Comparison of ENCODE assay signal across 25 mouse cellular contexts in genomic region chr10:40666943-40667342, GRCm38 (mm10). TPM values are rescaled to one million over a fixed set of nuclear protein-coding genes. Genes with fewer than 3 reads are reported as not detected.
A peak's percentile ranks its signal among the peaks of the same experiment; 100 is the strongest.
DNase-seq lines count a peak whose midpoint lies in the region; ATAC-seq lines count a peak whose summit lies in the region.
"Had no signal": no experiment of that assay in that cellular context is flagged by ENCODE, and none has a peak within 500 bp of the region (broad histone marks: within the 10 kb centered on the region; RNA-seq: fewer than 3 reads in every experiment).

No protein-coding gene starts in this region.

- 80% methylated on average over 1 of the region's 1 CpGs for WGBS in forebrain, embryonic 11.5 days
- WGBS in forebrain, embryonic 16.5 days = 78% methylated on average over 1 of the region's 1 CpGs

- H3K4me1 ChIP-seq in forebrain, embryonic 11.5 days (replicated peaks; ENCODE audit: control insufficient read depth, insufficient read depth, low read length) = no peaks in the 10 kb centered on the region
- H3K4me1 ChIP-seq in forebrain, embryonic 16.5 days (replicated peaks; ENCODE audit: control insufficient read depth, insufficient read depth, low read length) = no peaks in the 10 kb centered on the region
- H3K4me1 ChIP-seq: embryonic facial prominence, embryonic 13.5 days; embryonic facial prominence, embryonic 15.5 days; forebrain, embryonic 10.5 days; forebrain, embryonic 13.5 days; forebrain, embryonic 15.5 days had no signal

- H3K27ac ChIP-seq in forebrain, embryonic 11.5 days (ENCODE audit: low read depth, low read length) = no peak overlapping the region
- H3K27ac ChIP-seq in forebrain, embryonic 16.5 days (ENCODE audit: low read length) = no peak overlapping the region
- H3K27ac ChIP-seq: embryonic facial prominence, embryonic 13.5 days; embryonic facial prominence, embryonic 15.5 days; forebrain, embryonic 10.5 days; forebrain, embryonic 13.5 days; forebrain, embryonic 15.5 days had no signal

- no peak overlapping the region for H3K4me2 ChIP-seq in forebrain, embryonic 11.5 days (ENCODE audit: low read depth, low read length, severe bottlenecking)
- no peak overlapping the region for H3K4me2 ChIP-seq in forebrain, embryonic 16.5 days (ENCODE audit: low read length)
- H3K4me2 ChIP-seq: embryonic facial prominence, embryonic 13.5 days; embryonic facial prominence, embryonic 15.5 days; forebrain, embryonic 13.5 days; forebrain, embryonic 15.5 days had no signal

- no peaks in the 10 kb centered on the region for H3K9me3 ChIP-seq in forebrain, embryonic 11.5 days (ENCODE audit: control insufficient read depth, low read length)
- no peaks in the 10 kb centered on the region for H3K9me3 ChIP-seq in forebrain, embryonic 16.5 days (ENCODE audit: control insufficient read depth, low read length)
- H3K9me3 ChIP-seq: embryonic facial prominence, embryonic 13.5 days; embryonic facial prominence, embryonic 15.5 days; forebrain, embryonic 10.5 days; forebrain, embryonic 13.5 days; forebrain, embryonic 15.5 days had no signal

- H3K27me3 ChIP-seq in forebrain, embryonic 11.5 days (ENCODE audit: control insufficient read depth, insufficient read depth, low read length) = no peaks in the 10 kb centered on the region
- no peaks in the 10 kb centered on the region for H3K27me3 ChIP-seq in forebrain, embryonic 16.5 days (replicated peaks; ENCODE audit: control insufficient read depth, insufficient read depth, low read length)
- H3K27me3 ChIP-seq: embryonic facial prominence, embryonic 13.5 days; embryonic facial prominence, embryonic 15.5 days; forebrain, embryonic 13.5 days; forebrain, embryonic 15.5 days had no signal

- peak; percentile 6 for DNase-seq in forebrain, embryonic 11.5 days (ENCODE audit: low spot score)
- DNase-seq in heart, adult 11 months = peak; percentile 22
- no peak for DNase-seq in heart, adult 18-20 months
- DNase-seq: adrenal gland, adult 2 months; adrenal gland, postnatal 10 days; adrenal gland, postnatal 25 days; B cell, adult 2 months; cerebellum, adult 11 months; cerebellum, adult 18-20 months; cerebellum, adult 8-10 months; cerebellum, adult 9-11 months; cerebellum, postnatal 14 days; cerebellum, postnatal 36 days; embryo, embryonic 11 days had no signal

- no peak overlapping the region for H3K4me3 ChIP-seq in forebrain, embryonic 11.5 days (ENCODE audit: low read depth, low read length)
- H3K4me3 ChIP-seq in forebrain, embryonic 16.5 days (replicated peaks; ENCODE audit: low read length) = no peak overlapping the region
- H3K4me3 ChIP-seq: embryonic facial prominence, embryonic 13.5 days; embryonic facial prominence, embryonic 15.5 days; erythroblast, embryonic 14.5 days; forebrain, embryonic 10.5 days; forebrain, embryonic 13.5 days; forebrain, embryonic 15.5 days had no signal

- no peak overlapping the region for H3K9ac ChIP-seq in forebrain, embryonic 11.5 days (ENCODE audit: low read length)
- H3K9ac ChIP-seq in forebrain, embryonic 16.5 days (replicated peaks; ENCODE audit: low read depth, low read length) = no peak overlapping the region
- H3K9ac ChIP-seq: embryonic facial prominence, embryonic 13.5 days; embryonic facial prominence, embryonic 15.5 days; forebrain, embryonic 13.5 days; forebrain, embryonic 15.5 days had no signal

- H3K36me3 ChIP-seq in forebrain, embryonic 11.5 days (ENCODE audit: control insufficient read depth, insufficient read depth, low read length) = no peaks in the 10 kb centered on the region
- H3K36me3 ChIP-seq in forebrain, embryonic 16.5 days (ENCODE audit: control insufficient read depth, insufficient read depth) = no peaks in the 10 kb centered on the region
- H3K36me3 ChIP-seq: embryonic facial prominence, embryonic 13.5 days; embryonic facial prominence, embryonic 15.5 days; forebrain, embryonic 10.5 days; forebrain, embryonic 15.5 days had no signal

- no peak for ATAC-seq in forebrain, embryonic 11.5 days (replicated peaks; ENCODE audit: low FRiP score)
- ATAC-seq in forebrain, embryonic 16.5 days = no peak
- no peak for ATAC-seq in inflammation-experienced regulatory T-cells, adult 6 months
- ATAC-seq: forebrain, embryonic 13.5 days; forebrain, embryonic 15.5 days had no signal

RNA-seq across cellular contexts. Expression of gene Mettl24, which starts 16.1 kb away (rescaled TPM):
- 0.52 and 1.2 TPM in 2 replicates for polyA plus RNA-seq in forebrain, embryonic 11.5 days (2014; fragmentation: Nextera tagmentation; extraction: Ambion mirVana)
- 0.27 and 0.47 TPM in 2 replicates for polyA plus RNA-seq in forebrain, embryonic 16.5 days (2015; fragmentation: Nextera tagmentation; extraction: Ambion mirVana)
- total RNA-seq in heart, adult 18-20 months (2021) = 1 to 10 TPM; 1.3 to 1.6 TPM
- polyA plus RNA-seq in inflammation-experienced regulatory T-cells, adult 6 months (2017; shearing (Covaris generic)) = not detected
- total RNA-seq: common myeloid progenitor, adult 5-6 weeks; MEL had no signal
- polyA plus RNA-seq: erythroblast, embryonic 14.5 days had no signal

RNA-seq across cellular contexts. Expression of gene Ddo, which starts 37.1 kb away (rescaled TPM):
- polyA plus RNA-seq in forebrain, embryonic 11.5 days (2014; fragmentation: Nextera tagmentation; extraction: Ambion mirVana) = 0.09 and 0.15 TPM in 2 replicates
- 0.48 and 0.71 TPM in 2 replicates for polyA plus RNA-seq in forebrain, embryonic 16.5 days (2015; fragmentation: Nextera tagmentation; extraction: Ambion mirVana)
- total RNA-seq in heart, adult 18-20 months (2021) = 10 to 100 TPM; 27.7 to 36.2 TPM
- polyA plus RNA-seq in inflammation-experienced regulatory T-cells, adult 6 months (2017; shearing (Covaris generic)) = not detected
- total RNA-seq: common myeloid progenitor, adult 5-6 weeks; ES-E14; MEL had no signal
- polyA plus RNA-seq: erythroblast, embryonic 14.5 days had no signal

Comparison
In these comparisons a context has a peak if more than half of its experiments do, and no peak if none do; other contexts are left out.
1. DNase-seq: peak in forebrain, embryonic 11.5 days (single experiment) and heart, adult 11 months (single experiment); none in heart, adult 18-20 months (0 of 2).